Mouse (Mus musculus) neutrophil, adult 65 days (primary cell): ENCODE results near the gene Ifi214. TPM values are rescaled to one million over a fixed set of nuclear protein-coding genes. Genes with fewer than 3 reads are reported as not detected.

Experiments used
- total RNA-seq: library from RNA; stranded (reverse); gene quantifications from 2 replicates; pipeline ENCODE4 v1.2.4, GENCODE M21; 2023

The Ifi214 gene
- total RNA-seq: 0.16 TPM in 1 of 2 replicates, not detected in the other

DNA sequence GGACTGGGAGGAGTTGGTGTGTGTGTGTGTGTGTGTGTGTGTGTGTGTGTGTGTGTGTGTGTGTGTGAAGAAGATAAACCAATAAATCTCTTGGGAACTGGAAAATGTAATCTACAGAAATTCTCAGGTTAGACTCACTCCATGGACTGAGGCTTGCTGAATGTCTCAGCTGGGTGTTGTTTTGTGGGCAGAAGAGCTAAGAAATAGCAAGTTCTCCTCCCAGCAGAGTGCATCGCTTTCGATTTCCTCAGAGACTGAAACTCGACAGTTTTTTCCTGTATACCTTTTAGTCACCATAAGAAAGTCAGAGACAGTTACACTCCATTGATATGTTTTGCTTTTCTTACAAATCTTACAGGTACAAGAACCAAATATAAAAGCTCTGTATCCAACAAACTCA lies at the start of gene Ifi214:
Gene Ifi214, minus strand, starts transcription at position 167 of the 400 bp plus-strand sequence.

GRCm38 (mm10) chr1:173490812-173491480 lies 44.8 kb downstream of the Ifi214 start, which contains the start of gene Ifi206:
Gene Ifi206 (minus strand): TSS chr1:173491041.

Other genes starting within 250 kb of the Ifi214 start
- not detected in 2 replicates for gene Ackr1, start 202.2 kb downstream of the Ifi214 start, total RNA-seq
- gene Aim2, start 185.1 kb downstream of the Ifi214 start, total RNA-seq: 44.3 and 65.2 TPM in 2 replicates
- gene Cadm3, start 168.3 kb downstream of the Ifi214 start, total RNA-seq: 0.75 and 0.82 TPM in 2 replicates
- 0.66 and 3.1 TPM in 2 replicates for gene Ifi206, start 44.9 kb downstream of the Ifi214 start, total RNA-seq
- gene Ifi213, start 63.3 kb upstream of the Ifi214 start, total RNA-seq: 2.6 and 5.1 TPM in 2 replicates
- gene Ifi209, start 95.0 kb upstream of the Ifi214 start, total RNA-seq: 17.1 and 24.6 TPM in 2 replicates
- gene Ifi208, start 137.7 kb upstream of the Ifi214 start, total RNA-seq: 0.60 and 1.0 TPM in 2 replicates
- 7.8 and 20.1 TPM in 2 replicates for gene Ifi207, start 205.8 kb upstream of the Ifi214 start, total RNA-seq
- 17.8 and 32.9 TPM in 2 replicates for gene Ifi204, start 231.0 kb upstream of the Ifi214 start, total RNA-seq